Mouse (Mus musculus) lung, embryonic 15.5 days (tissue): ENCODE measurements around the gene Trim41. TPM values are rescaled to one million over a fixed set of nuclear protein-coding genes. Genes with fewer than 3 reads are reported as not detected.

ENCODE experiments used
- ATAC-seq: fragments of 200-750 bp; cut with Nextera tagmentation; 2 replicates; pipeline ENCODE4 v1.8.0; 2017; ENCODE audit warnings: moderate number of reproducible peaks, borderline replicate concordance; ENCODE audit not compliant: low FRiP score, low TSS enrichment; ENCODE audit errors: extremely low read depth
- H3K27ac ChIP-seq: fragments of 300-500 bp; sonication (generic); 2 replicates; pipeline ENCODE4 v1.5.1; 2015; ENCODE audit warnings: moderate library complexity, mild to moderate bottlenecking, inconsistent platforms
- H3K27me3 ChIP-seq: fragments of 300-500 bp; sonication (generic); 2 replicates; pipeline ENCODE4 v1.6.1; 2015; ENCODE audit warnings: inconsistent platforms
- H3K36me3 ChIP-seq: fragments of 300-500 bp; sonication (generic); 2 replicates; pipeline ENCODE4 v1.6.1; 2015; ENCODE audit warnings: inconsistent platforms
- H3K4me1 ChIP-seq: fragments of 300-500 bp; sonication (generic); 2 replicates; pipeline ENCODE4 v1.6.1; 2015; ENCODE audit warnings: inconsistent platforms
- H3K4me2 ChIP-seq: fragments of 300-500 bp; sonication (generic); 2 replicates; pipeline ENCODE4 v1.6.1; 2015; ENCODE audit warnings: inconsistent platforms, mild to moderate bottlenecking, moderate library complexity
- H3K4me3 ChIP-seq: fragments of 300-500 bp; sonication (generic); 2 replicates; pipeline ENCODE4 v1.5.1; 2015; ENCODE audit warnings: mild to moderate bottlenecking, inconsistent platforms
- H3K9ac ChIP-seq: fragments of 300-500 bp; sonication (generic); 2 replicates; pipeline ENCODE4 v1.6.1; 2015; ENCODE audit warnings: inconsistent platforms
- H3K9me3 ChIP-seq: fragments of 300-500 bp; sonication (generic); 2 replicates; pipeline ENCODE4 v1.6.1; 2016; ENCODE audit warnings: inconsistent platforms
- WGBS: fragments of 180-500 bp; shearing (Covaris S2); methylation state at CpG from one replicate; pipeline ENCODE4 v1.1.7; 2015; 5-methylcytosine and 5-hydroxymethylcytosine counted together
- polyA plus RNA-seq: library from polyadenylated mRNA; unstranded; fragments of >200 nt; fragmentation: Nextera tagmentation; extraction: Ambion mirVana; gene quantifications from 2 replicates; pipeline ENCODE4 v1.2.1, GENCODE M21; 2015

Gene Trim41
- polyA plus RNA-seq, 1 experiment from 2014 or later, result 5.7 TPM

- peaks cover 93% of the 10 kb centered on the region for H3K36me3 ChIP-seq
- no peak for ATAC-seq
These were observed 8.3 kb downstream of the Trim41 start for GRCm38 (mm10) chr11:48808737-48809433.

DNA sequence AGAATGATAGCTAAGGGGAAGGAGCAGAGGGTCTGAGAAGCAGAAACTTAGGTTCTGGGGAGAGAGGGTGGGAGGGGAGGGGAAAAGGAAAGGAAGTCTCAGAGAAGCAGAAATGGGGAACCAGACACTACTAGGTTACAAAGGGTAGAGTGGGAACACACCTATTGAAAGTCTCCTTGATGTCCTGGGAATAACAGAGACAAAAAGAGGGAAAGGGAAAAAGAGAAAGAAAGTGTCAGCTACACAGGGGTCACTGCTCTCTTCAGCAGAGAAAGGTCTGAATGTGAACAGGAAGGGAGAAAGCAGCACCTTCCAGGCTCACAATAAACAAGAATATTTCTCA lies 8.9 kb downstream of the Trim41 start:
- H3K4me1 ChIP-seq, result 0 out of 2 replicates have a peak, but pooled peaks cover 5% of the 10 kb centered on the region
- H3K4me3 ChIP-seq, result no peak overlapping the region
- no peak overlapping the region for H3K27ac ChIP-seq
- peaks cover 96% of the 10 kb centered on the region for H3K36me3 ChIP-seq
- no peaks in the 10 kb centered on the region for H3K27me3 ChIP-seq
- ATAC-seq, result no peak
- H3K9me3 ChIP-seq, result no peaks in the 10 kb centered on the region
- no peak overlapping the region for H3K4me2 ChIP-seq
- no peak overlapping the region for H3K9ac ChIP-seq

More at GRCm38 (mm10) chr11:48808737-48809433, 8.3 kb downstream of the Trim41 start:
- no peak overlapping the region for H3K4me2 ChIP-seq
- no peak overlapping the region for H3K9ac ChIP-seq
- H3K4me1 ChIP-seq, result no peaks in the 10 kb centered on the region
- no peaks in the 10 kb centered on the region for H3K9me3 ChIP-seq
- 57% methylated on average over 16 of the region's 16 CpGs for WGBS
- H3K27me3 ChIP-seq, result no peaks in the 10 kb centered on the region
- no peak overlapping the region for H3K27ac ChIP-seq
- no peak overlapping the region for H3K4me3 ChIP-seq

GRCm38 (mm10) chr11:48807563-48808303 lies 9.4 kb downstream of the Trim41 start:
- H3K9me3 ChIP-seq, result no peaks in the 10 kb centered on the region
- no peak overlapping the region for H3K4me2 ChIP-seq
- H3K27me3 ChIP-seq, result no peaks in the 10 kb centered on the region
- 0 out of 2 replicates have a peak, but pooled peaks cover 10% of the 10 kb centered on the region for H3K4me1 ChIP-seq
- H3K4me3 ChIP-seq, result no peak overlapping the region
- ATAC-seq, result peak; percentile 35; the same call in 1 of the 2 replicates
- H3K9ac ChIP-seq, result no peak overlapping the region
- H3K36me3 ChIP-seq, result peaks cover 99% of the 10 kb centered on the region
- no peak overlapping the region for H3K27ac ChIP-seq
- WGBS, result 53% methylated on average over 14 of the region's 14 CpGs

- ATAC-seq, result peak; percentile 28; the same call in 1 of the 2 replicates
- no peak overlapping the region for H3K9ac ChIP-seq
- no peak overlapping the region for H3K27ac ChIP-seq
- H3K36me3 ChIP-seq, result peaks cover 99% of the 10 kb centered on the region
- no peaks in the 10 kb centered on the region for H3K9me3 ChIP-seq
- WGBS, result 60% methylated on average over 21 of the region's 21 CpGs
- no peak overlapping the region for H3K4me2 ChIP-seq
- H3K4me1 ChIP-seq, result peaks cover 17% of the 10 kb centered on the region
- H3K27me3 ChIP-seq, result no peaks in the 10 kb centered on the region
- no peak overlapping the region for H3K4me3 ChIP-seq
These were observed 10.1 kb downstream of the Trim41 start for GRCm38 (mm10) chr11:48806856-48807562.

- no peaks in the 10 kb centered on the region for H3K27me3 ChIP-seq
- H3K4me3 ChIP-seq, result no peak overlapping the region
- ATAC-seq, result no peak
- H3K27ac ChIP-seq, result no peak overlapping the region
- no peak overlapping the region for H3K9ac ChIP-seq
- H3K4me1 ChIP-seq, result peaks cover 24% of the 10 kb centered on the region
- H3K4me2 ChIP-seq, result no peak overlapping the region
- peaks cover 85% of the 10 kb centered on the region for H3K36me3 ChIP-seq
- H3K9me3 ChIP-seq, result no peaks in the 10 kb centered on the region
- WGBS, result 75% methylated on average over 2 of the region's 2 CpGs
These were observed 12.2 kb downstream of the Trim41 start for GRCm38 (mm10) chr11:48804922-48805321.

DNA sequence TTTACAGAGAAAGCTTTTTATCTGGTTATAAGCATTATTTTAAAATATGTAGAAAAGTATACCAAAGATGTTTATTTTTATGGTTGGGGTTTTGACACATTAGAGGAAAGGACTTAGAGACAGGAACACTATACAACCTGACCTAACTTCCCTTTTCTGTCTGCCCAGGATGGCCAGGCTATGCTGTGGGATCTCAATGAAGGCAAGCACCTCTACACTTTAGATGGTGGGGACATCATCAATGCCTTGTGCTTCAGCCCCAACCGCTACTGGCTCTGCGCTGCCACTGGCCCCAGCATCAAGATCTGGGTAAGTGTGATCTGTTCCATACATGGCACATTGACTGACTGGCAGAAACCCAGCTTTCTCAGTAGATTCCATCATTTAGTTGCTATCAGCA lies 13.2 kb downstream of the Trim41 start:
- 95% methylated on average over 2 of the region's 2 CpGs for WGBS
- no peaks in the 10 kb centered on the region for H3K9me3 ChIP-seq
- no peaks in the 10 kb centered on the region for H3K27me3 ChIP-seq
- no peak for ATAC-seq
- H3K9ac ChIP-seq, result no peak overlapping the region
- H3K36me3 ChIP-seq, result peaks cover 76% of the 10 kb centered on the region
- no peak overlapping the region for H3K4me2 ChIP-seq
- no peak overlapping the region for H3K4me3 ChIP-seq
- H3K27ac ChIP-seq, result no peak overlapping the region
- H3K4me1 ChIP-seq, result peaks cover 25% of the 10 kb centered on the region

DNA sequence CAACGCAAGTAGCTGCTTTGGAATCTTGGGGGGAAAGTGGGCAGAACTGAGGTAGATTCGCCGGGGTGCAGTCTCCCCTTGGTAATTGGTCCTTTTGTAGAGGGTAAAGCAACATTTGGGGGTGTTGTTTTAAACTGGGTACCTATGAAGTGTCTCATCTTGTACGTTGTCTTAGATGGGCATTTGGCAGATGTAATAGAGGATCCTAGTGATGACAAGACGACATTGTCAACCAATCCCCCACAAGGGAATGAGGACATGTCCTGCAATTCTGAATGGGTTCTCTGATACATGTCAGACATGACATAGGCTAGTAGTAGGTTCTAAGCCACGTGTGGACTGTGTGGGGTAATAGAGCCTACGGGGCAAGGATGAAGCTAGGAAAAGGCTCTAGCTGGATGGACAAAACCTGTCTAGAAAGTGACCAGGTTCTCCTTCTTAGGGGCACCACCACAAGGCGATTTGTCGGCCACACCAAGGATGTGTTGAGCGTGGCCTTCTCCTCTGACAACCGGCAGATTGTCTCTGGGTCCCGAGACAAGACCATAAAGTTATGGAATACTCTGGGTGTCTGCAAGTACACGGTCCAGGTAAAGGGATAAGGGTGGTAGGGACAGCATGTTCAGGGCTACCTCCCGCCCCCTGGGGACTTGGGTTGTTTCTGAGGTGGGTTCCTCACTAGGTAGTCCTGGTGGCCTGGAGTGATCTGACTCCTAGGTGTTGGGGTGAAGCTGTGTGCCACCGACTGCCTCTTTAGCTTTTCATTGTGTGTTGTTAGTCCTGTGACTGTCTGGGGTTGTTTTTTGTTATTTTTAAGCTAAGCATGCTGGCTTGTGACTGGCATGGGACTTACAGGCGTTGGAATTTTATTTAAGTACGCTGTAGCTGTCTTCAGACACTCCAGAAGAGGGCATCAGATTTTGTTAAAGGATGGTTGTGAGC lies 15.1 kb downstream of the Trim41 start:
- H3K9me3 ChIP-seq, result no peaks in the 10 kb centered on the region
- no peak overlapping the region for H3K27ac ChIP-seq
- H3K4me2 ChIP-seq, result peak overlapping the region; percentile 76
- H3K4me1 ChIP-seq, result peaks cover 35% of the 10 kb centered on the region
- no peaks in the 10 kb centered on the region for H3K27me3 ChIP-seq
- 60% methylated on average over 17 of the region's 17 CpGs for WGBS
- peak overlapping the region; percentile 76 for H3K4me3 ChIP-seq
- peaks cover 57% of the 10 kb centered on the region for H3K36me3 ChIP-seq
- peak overlapping the region; percentile 77 for H3K9ac ChIP-seq
- ATAC-seq, result no peak

- peaks cover 37% of the 10 kb centered on the region for H3K36me3 ChIP-seq
- under 1% methylated on average over 47 of the region's 47 CpGs for WGBS
- peak; percentile 90 for ATAC-seq
- H3K27ac ChIP-seq, result peak within 1 kb of the TSS; percentile 99
- peak within 1 kb of the TSS; percentile 77 for H3K9ac ChIP-seq
- peak within 1 kb of the TSS; percentile 76 for H3K4me3 ChIP-seq
- peaks cover 35% of the 10 kb centered on the region for H3K4me1 ChIP-seq
- H3K27me3 ChIP-seq, result no peaks in the 10 kb centered on the region
- no peaks in the 10 kb centered on the region for H3K9me3 ChIP-seq
- H3K4me2 ChIP-seq, result peak within 1 kb of the TSS; percentile 76
These were observed 17.0 kb downstream of the Trim41 start, which contains the start of gene Rack1 for GRCm38 (mm10) chr11:48799921-48800701. Gene Rack1 (plus strand): TSS chr11:48800332.

DNA sequence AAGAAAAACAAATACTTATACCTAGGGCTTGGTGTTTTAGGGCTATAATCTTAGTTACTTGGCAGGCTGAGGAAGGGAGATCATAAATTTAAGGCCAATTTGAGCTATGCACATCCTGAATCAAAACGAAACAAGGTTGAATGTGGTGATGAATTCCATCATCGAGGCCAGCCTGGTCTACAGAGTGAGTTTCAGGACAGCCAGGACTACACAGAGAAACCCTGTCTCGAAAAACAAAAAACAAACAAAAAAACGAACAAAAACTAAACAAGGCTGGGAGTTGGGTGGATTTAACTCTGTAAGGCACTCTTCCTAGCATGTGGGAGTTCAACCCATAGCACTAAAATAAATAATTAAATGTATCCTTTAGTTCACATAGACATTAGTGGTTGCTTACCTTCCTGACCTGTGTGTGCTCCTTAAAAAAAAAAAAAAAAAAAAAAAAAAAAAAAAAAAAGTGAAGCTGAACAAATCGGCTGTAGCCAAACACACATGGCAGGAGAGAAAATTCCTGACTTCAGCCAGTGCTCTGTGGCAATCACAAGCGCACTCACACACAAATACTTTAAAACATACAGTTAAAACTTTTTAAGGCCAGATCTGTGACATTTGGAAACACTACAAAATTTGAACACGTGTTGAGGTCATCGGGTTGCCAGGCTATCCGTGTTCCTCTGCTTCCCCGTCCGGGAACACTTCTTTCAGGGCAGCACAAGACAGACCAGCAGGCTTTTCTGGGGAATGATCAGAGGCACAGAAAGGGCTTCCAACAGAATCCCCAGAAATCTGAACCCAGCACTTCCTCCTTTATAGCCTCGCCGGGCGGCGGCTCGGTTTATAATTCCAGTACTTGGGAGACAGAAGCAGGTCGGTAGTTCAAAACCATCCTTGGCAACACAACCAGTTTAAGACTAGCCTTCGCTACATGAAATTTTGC lies 17.9 kb downstream of the Trim41 start:
- H3K4me2 ChIP-seq, result peak overlapping the region; percentile 76
- peak; percentile 38; the same call in 1 of the 2 replicates for ATAC-seq
- H3K4me1 ChIP-seq, result peaks cover 35% of the 10 kb centered on the region
- 6% methylated on average over 18 of the region's 18 CpGs for WGBS
- no peaks in the 10 kb centered on the region for H3K27me3 ChIP-seq
- peak overlapping the region; percentile 77 for H3K9ac ChIP-seq
- H3K27ac ChIP-seq, result peak overlapping the region; percentile 99
- peaks cover 28% of the 10 kb centered on the region for H3K36me3 ChIP-seq
- no peaks in the 10 kb centered on the region for H3K9me3 ChIP-seq
- peak overlapping the region; percentile 76 for H3K4me3 ChIP-seq

DNA sequence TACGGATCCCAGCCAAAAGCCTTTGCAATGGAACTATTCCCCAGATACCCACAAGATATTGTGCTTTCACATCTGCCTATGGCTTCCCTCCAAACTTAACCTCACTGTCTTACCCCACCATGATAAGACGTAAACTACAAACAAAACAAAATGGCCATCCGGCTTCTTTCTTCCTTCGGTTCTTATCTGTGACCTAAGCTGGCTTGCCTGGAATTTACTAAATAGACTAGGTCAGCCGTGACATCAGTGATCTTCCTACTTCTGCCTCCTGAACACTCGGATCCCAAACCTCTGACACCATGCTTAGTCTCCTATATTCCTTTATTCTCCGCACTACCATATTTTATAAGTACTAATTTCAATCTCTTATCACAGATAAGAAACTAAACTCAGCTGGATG lies 18.8 kb downstream of the Trim41 start:
- WGBS, result 66% methylated on average over 7 of the region's 7 CpGs
- H3K27ac ChIP-seq, result no peak overlapping the region
- peak overlapping the region; percentile 76 for H3K4me2 ChIP-seq
- no peak for ATAC-seq
- no peak overlapping the region for H3K9ac ChIP-seq
- no peak overlapping the region for H3K4me3 ChIP-seq
- H3K27me3 ChIP-seq, result no peaks in the 10 kb centered on the region
- no peaks in the 10 kb centered on the region for H3K9me3 ChIP-seq
- peaks cover 19% of the 10 kb centered on the region for H3K36me3 ChIP-seq
- peaks cover 31% of the 10 kb centered on the region for H3K4me1 ChIP-seq
